Mouse (Mus musculus): Measurements from ENCODE around the gene Trpm3.

The Trpm3 gene

GRCm38 (mm10) chr19:22138590-22139421, at the start of gene Trpm3:
TSS of gene Trpm3 (plus strand) at chr19:22139046.
- in situ Hi-C loops (cut with MboI): no loop called here

DNA sequence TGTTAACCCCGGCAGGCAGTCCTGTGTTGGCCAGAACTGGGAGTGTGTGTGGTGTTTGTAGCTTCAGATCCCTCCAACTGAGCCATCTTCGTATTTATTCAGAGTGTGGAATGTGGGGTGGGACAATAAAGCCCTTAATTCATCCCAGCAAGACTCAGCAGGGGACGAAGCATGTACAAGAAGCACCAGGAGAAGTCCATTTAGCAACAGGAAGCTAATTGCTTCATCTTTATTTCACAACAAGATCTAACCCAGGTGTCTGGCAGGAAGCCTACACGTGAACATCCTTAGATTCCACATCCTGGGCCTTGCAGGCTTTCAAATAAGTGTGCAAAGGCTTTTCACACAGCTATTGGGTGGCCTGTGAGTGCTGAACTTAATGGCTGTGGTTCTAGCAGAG, 38.3 kb upstream of the Trpm3 start:
- in situ Hi-C loops (cut with MboI): no loop called here

GRCm38 (mm10) chr19:22103865-22104264, 35.0 kb upstream of the Trpm3 start:
- in situ Hi-C loops (cut with MboI): no loop called here

DNA sequence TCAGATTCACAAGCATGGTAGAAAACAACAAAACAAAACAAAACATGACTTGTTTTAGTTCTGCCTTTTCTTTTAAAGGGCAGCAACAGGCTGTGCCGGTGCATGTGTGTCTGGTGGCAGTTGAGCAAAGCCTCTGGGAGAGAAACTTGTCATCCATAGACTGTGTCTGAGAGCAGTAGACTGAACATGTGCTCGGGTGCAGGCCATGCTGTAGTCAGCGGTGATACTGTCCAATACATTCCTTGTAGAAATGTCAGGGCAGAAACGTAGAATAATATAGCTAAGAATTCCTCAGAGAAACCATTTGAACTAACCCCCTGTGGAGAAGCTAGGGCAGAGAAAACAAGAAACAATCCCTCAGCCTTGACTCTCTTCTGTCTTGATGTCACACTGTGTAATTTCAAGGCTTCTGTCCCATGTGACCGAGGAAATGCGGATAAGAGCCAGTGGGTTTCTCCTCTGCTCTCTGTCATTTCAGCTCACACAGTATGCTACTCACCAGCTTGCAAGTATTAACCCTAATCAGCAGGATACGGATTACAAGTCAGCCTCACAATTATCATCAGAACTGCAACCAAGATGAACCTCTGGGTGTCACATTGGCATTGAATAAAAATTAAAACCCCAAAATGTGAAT, 33.9 kb upstream of the Trpm3 start:
- in situ Hi-C loops (cut with MboI): no loop called here

DNA sequence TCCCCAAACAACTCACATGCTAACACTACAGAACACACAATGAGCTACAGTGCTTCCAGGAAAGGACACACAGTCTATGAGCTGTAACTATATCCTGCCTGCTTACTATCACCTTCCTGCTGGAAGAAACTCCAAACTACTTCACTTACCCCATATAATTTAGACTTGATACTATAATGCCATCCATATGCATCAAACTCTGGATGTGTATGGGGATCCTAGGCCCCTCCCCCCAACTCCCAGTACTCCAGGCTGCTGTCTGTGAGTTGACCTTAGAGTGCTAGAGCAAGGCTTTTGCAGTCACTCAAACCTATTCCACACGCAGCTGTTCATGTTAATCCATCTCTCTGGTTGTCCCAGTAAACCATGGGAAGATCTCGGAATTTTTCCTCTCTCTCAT, 33.2 kb upstream of the Trpm3 start:
- in situ Hi-C loops (cut with MboI): no loop called here

DNA sequence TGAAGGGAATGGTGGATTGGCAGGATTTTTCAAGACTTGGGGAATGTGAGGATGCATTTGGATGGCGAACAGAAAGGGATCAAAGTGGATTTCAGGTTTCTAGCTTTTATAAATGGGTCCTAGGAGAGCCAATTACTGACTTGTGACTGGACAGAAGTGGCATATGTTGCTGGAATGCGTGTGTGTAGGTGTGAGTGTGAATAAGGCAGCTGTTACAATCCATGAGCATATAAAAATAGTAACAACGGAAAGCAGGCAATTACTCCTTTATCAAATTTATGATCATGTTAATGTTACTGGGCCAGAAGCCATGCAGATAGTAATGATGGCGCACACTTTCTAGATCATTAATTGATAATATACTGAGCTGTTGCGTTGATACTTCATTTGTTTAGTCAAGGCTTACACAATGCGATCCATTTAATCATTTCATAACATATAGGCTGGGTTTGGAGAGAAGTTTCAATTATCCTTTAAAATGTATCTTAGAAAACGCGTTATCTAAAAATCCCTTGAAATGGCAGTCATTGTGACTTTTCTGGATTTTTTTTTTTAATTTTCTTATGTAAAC, 29.9 kb upstream of the Trpm3 start:
- in situ Hi-C loops (cut with MboI): no loop called here

DNA sequence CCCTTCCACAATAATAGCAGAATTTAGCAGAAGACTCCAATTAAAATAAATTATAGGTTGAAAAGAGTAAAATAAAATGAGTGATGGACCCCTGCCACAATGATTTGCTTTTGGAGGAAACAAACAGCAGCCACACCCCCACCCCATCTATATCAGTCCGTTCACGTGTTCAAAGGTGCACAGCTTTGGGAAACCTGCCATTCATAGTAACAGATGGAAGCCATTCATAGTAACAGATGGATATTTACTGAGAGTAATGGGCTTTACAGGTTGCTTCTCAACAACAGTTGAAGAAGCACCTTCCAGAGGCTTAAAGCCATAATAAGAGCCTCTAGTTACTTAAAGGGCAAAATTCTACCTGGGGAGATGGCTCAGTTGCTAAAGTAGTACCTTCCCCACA, 17.9 kb upstream of the Trpm3 start:
- in situ Hi-C loops (cut with MboI): no loop called here

DNA sequence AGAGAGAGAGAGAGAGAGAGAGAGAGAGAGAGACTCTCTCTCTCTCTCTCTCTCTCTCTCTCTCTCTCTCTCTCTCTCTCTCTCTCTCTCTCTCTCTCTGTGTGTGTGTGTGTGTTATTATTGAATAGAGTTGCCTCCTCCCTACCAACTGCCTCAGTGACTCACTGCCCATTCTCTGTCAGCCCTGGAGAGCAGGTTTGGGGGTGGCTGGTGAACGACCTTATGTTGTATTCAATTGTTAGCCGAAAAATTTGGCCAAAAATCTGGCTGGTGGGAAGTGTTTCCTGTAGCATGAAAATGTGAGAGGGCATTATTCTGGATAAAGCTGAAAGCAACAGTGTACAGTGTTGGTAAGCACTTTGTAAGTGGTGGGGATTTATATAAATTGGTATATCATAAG, 17.2 kb upstream of the Trpm3 start:
- in situ Hi-C loops (cut with MboI): no loop called here

DNA sequence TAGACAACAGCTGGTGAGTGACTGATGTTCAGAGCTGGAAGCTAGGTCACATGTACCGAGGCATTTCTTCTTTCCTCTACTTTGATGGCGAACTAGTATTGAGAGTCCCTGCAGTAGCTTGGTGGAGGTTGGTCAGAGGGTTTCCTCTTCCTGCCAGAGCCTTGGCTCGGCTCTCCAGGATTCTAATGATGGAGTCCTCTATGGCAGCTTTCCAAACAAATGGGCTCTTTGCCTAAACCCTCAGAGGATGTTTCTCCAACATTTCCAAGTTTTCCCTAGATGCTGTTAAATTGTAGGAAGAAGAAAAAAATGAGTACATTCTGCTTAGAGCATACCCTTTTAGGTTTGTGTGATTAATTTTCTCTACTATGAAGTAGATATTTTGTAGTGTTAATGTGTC, 6.2 kb upstream of the Trpm3 start:
- in situ Hi-C loops (cut with MboI): no loop called here

GRCm38 (mm10) chr19:22178549-22178948, 39.7 kb downstream of the Trpm3 start:
- in situ Hi-C loops (cut with MboI): no loop called here

DNA sequence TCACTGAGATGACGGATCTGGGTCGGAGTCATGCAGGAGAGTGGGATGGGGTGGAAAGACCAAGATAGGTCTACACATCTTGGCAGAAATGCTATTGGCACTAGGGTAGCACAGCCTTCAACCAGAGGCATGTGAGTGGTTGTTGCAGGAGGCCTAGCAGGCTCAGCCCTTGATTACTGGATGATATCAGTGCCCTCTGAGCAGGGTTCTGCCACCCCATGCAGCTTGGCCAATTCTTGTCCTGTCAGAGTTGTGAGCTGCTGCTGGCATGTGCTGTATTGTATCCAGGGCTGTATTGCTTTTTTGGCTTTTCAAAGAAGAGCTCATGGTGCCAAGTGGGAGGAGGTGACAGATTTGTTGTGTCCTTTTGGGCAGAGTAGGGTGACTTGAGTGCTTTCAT, 40.2 kb downstream of the Trpm3 start:
- in situ Hi-C loops (cut with MboI): no loop called here

DNA sequence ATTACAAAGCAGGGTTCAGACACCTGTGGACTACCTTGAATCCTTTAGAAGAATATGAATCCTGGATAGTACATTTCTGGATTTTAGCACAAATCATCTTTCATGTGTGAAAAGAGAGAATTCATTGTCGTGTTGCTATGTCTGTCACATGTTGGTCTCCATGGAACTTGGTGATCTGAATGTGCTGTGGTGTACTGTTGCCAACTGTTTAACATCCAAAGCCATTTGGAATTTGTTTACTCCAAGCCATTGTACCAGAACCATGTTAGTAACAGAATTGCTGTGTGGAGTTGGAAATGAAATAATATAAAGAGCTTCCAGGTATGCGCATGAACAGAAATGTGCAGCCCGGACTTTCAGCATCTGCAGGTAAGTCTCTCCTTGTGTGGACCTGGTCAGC, 41.3 kb downstream of the Trpm3 start:
- in situ Hi-C loops (cut with MboI): no loop called here

GRCm38 (mm10) chr19:22189716-22190115, 50.9 kb downstream of the Trpm3 start:
- in situ Hi-C loops (cut with MboI): no loop called here

DNA sequence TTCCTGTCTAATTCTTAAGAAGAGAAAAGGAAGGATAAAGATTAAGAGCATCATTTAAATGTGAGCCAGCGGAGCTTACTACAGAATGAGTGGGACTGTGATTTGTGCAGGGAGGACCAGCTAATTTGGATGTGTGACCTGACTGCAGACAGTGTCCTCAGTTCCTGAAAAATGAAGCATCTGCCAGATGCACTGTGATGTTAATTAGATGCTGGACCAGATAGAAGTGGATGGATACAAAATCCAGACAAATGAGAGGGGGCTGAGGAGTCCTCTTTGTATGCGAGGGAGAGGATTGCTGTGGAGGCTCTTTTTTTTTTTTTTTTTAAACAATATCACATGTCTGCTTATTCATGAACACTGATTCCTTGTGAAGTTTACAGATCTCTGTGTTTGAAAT, 83.7 kb downstream of the Trpm3 start:
- in situ Hi-C loops (cut with MboI): no loop called here

GRCm38 (mm10) chr19:22234187-22234586, 95.3 kb downstream of the Trpm3 start:
- in situ Hi-C loops (cut with MboI): no loop called here

GRCm38 (mm10) chr19:22249076-22249475, 110.2 kb downstream of the Trpm3 start:
- in situ Hi-C loops (cut with MboI): no loop called here

GRCm38 (mm10) chr19:22272916-22273315, 134.1 kb downstream of the Trpm3 start:
- in situ Hi-C loops (cut with MboI): no loop called here

DNA sequence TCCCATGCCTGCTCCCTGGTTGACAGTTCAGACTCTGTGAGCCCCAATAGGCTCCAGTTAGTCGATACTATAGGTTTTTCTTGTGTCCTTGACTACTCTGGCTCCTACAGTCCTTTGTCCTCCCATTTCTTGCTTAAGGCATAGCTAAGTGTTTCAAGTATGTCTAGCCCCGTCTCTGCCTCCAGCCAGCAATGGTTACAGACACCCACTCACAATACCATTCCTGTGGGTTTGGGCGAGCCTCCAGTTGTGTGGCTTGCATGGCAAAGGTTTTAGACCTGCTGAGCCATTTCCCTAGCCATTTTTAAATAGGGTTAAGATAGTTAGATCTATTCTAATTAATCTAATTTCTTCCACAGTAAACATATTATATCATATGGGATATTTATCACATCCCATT, 145.8 kb downstream of the Trpm3 start:
- in situ Hi-C loops (cut with MboI): no loop called here

DNA sequence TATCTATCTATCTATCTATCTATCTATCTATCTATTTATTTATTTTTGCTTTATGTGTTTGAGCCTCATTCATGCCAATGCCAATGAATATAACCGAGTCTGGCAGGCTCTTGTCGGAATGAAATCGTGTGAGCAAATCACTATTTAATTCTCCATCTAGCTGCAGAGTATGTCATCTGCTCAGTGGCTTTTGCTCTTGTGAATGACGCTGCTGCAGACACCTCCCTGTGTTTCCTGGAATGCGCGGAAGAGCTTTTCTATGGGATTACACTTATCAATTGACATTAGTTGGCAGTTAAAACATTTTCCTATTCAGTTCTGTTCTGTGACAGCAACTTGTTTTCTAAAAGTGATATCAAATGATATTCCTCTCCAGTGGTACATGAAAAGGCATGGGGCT, 153.8 kb downstream of the Trpm3 start:
- in situ Hi-C loops (cut with MboI): no loop called here

- in situ Hi-C loops (cut with MboI): loop anchor here (10.0 to 25.0 kb wide), 3 partner anchors 526 to 926 kb away; partner anchors contain the start of gene Cemip2
Measured at GRCm38 (mm10) chr19:22300906-22301305, 162.1 kb downstream of the Trpm3 start.

- in situ Hi-C loops (cut with MboI): loop anchor here (10.0 to 25.0 kb wide), 3 partner anchors 528 to 928 kb away; partner anchors contain the start of gene Cemip2
Measured at GRCm38 (mm10) chr19:22303021-22303951, 164.4 kb downstream of the Trpm3 start.

Data from mature B cell (primary cell).